Mouse (Mus musculus) MN1 (cell line): ENCODE data around the gene Ptpn4.

Experiments
- DNase-seq: peaks from one replicate; pipeline ENCODE4 v3.0.0-alpha.2; 2016; ENCODE audit warnings: low spot score

Ptpn4 gene

GRCm38 (mm10) chr1:119641090-119641812 lies 196.2 kb downstream of the Ptpn4 start:
- no peak for DNase-seq

GRCm38 (mm10) chr1:119640006-119640405 lies 197.4 kb downstream of the Ptpn4 start:
- no peak for DNase-seq

DNA sequence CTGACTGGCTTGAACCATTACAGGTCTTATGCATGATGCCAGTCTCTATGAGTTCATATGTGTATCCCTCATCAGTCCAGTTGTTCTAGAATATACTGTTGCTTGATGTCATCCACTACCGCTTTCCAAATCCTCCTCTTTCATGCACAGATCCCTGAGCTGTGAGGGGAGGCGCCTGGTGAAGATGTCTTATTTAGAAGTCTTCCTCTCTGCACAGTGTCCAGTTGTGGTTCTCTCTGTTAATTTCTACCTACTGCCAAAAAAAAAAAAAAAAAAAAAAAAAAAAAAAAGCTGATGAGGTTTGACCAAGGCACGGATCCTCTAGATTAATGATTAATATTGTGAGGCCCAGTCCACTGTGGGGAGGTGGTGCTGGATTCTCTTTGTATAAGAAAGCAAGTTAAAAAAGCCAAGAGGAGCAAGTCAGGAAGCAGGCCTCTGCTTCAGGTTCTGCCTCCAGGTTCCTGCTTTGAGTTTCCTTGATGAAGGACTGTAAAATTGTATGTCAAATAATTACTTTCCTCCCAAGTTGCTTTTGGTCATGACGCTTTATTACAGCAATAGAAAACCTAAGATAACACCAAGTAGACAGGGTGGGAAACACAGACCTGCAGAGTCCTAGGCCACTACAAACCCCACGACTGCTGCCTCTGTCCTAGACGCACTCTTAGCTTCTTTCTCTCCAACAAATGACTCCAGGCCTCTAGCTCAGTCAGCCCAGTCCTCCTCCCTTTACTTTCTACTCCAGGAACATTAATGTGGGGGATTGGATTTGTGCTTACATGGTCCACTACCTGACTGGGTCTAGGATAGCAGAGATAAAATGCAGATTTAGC lies 200.0 kb downstream of the Ptpn4 start:
- no peak for DNase-seq

DNA sequence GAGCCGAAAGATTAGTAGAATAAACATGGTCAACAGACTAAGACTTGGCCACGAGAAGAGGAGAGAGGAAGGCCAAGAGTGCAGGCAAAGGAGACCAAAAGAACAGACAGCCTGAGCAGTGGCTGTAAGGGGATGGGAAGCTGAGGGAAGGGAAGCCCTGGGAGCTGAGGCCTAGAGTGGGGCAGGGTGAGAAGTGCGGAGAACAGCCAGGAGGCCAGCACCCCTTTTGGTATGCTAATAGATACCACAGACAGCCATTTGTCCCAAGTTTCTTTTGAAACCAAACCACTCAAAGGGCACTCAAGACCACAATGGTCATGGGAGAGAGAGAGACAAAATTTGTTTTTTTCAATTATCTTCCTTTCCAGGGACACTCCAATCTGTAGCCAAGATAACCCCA lies 202.7 kb downstream of the Ptpn4 start:
- no peak for DNase-seq

- no peak for DNase-seq
Measured at GRCm38 (mm10) chr1:119630428-119630827, 207.0 kb downstream of the Ptpn4 start.

DNA sequence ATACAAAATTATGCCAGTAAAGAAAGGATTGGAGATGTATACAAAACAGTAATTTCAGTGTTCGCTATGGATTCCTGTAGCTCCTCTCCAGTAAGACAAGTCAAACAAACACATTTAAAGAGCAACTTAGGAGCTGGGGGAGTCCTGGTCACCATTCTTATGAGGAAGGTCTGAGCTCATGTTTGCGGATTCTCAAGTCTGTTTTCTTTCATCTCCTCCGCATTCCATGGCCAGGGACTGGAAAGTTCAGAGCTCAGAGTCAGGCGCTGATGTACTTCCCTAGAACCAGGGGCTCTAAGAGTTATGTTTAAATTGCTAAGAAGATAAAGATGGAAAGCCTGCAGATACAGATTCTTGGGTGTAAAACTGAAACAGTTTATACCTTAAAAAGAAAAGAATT lies 210.6 kb downstream of the Ptpn4 start:
- no peak for DNase-seq

DNA sequence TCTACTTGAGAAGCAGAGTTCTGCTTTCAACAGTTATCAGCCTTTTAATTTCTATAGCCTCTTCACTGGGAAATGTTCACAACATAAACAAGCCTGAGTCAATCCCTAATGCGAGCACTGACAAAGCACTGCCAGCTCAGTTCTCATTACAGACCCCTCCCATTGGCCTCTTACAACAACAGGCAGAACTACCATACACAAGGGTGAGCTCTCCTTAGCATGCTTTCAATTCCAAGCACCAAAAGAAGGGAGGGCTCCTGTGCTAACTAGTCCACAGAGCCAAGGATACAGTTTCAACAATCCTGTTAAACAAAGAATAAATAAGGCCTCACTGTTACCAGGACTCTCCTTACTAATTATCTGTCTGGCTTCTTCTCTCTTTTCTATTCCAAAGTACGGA lies 213.0 kb downstream of the Ptpn4 start:
- DNase-seq, result no peak

GRCm38 (mm10) chr1:119605396-119605795 lies 232.0 kb downstream of the Ptpn4 start:
- DNase-seq, result no peak
